Mouse (Mus musculus): Measurements from ENCODE around the gene Olfr532. TPM values are rescaled to one million over a fixed set of nuclear protein-coding genes. Genes with fewer than 3 reads are reported as not detected.
"Not testable (repeated sequence)": the region's sequence is repeated elsewhere in the genome, so short reads cannot be mapped to it uniquely, and the experiment has no call there.

Gene Olfr532
- not detected in 2 replicates for polyA plus RNA-seq (2015; fragmentation: Nextera tagmentation; extraction: Ambion mirVana)

- Histone ChIP-seq H3K4me3 (ENCODE audit: low read length) (no peak within 1 kb of the TSS), H3K27me3 (ENCODE audit: insufficient read depth, low read length) (no peaks in the 10 kb centered on the region), H3K4me2 (replicated peaks; ENCODE audit: low read depth, low read length) (no peak within 1 kb of the TSS), H3K36me3 (ENCODE audit: insufficient read depth, low read length) (no peaks in the 10 kb centered on the region), H3K27ac (ENCODE audit: low read length) (no peak within 1 kb of the TSS), H3K9me3 (ENCODE audit: low read length) (no peaks in the 10 kb centered on the region), H3K9ac (replicated peaks; ENCODE audit: low read length) (no peak within 1 kb of the TSS), H3K4me1 (ENCODE audit: insufficient read depth, low read length) (no peaks in the 10 kb centered on the region)
- ATAC-seq (ENCODE audit: low FRiP score, low TSS enrichment) = no peak
- WGBS = 97% methylated on average over 1 of the region's 1 CpGs
Measured at GRCm38 (mm10) chr7:140421539-140421938, at the start of gene Olfr532. Olfr532 (minus strand) TSS chr7:140421639.

GRCm38 (mm10) chr7:140463070-140463469 is 41.6 kb upstream of the Olfr532 start, which contains the start of gene Olfr533:
Olfr533 (plus strand) TSS chr7:140463370.
- 63% methylated on average over 1 of the region's 1 CpGs for WGBS
- not testable (repeated sequence) for H3K36me3 ChIP-seq (ENCODE audit: insufficient read depth, low read length); H3K9me3 ChIP-seq (ENCODE audit: low read length); ATAC-seq (ENCODE audit: low FRiP score, low TSS enrichment); H3K27me3 ChIP-seq (ENCODE audit: insufficient read depth, low read length); H3K27ac ChIP-seq (ENCODE audit: low read length); H3K4me1 ChIP-seq (ENCODE audit: insufficient read depth, low read length); H3K9ac ChIP-seq (replicated peaks; ENCODE audit: low read length); H3K4me2 ChIP-seq (replicated peaks; ENCODE audit: low read depth, low read length); H3K4me3 ChIP-seq (ENCODE audit: low read length)

GRCm38 (mm10) chr7:140443141-140443540 is 21.7 kb upstream of the Olfr532 start:
- Histone ChIP-seq H3K27me3 (ENCODE audit: insufficient read depth, low read length) (no peaks in the 10 kb centered on the region), H3K36me3 (ENCODE audit: insufficient read depth, low read length) (no peaks in the 10 kb centered on the region), H3K9ac (replicated peaks; ENCODE audit: low read length) (no peak overlapping the region), H3K4me3 (ENCODE audit: low read length) (no peak overlapping the region), H3K4me2 (replicated peaks; ENCODE audit: low read depth, low read length) (no peak overlapping the region), H3K4me1 (ENCODE audit: insufficient read depth, low read length) (no peaks in the 10 kb centered on the region), H3K9me3 (ENCODE audit: low read length) (no peaks in the 10 kb centered on the region), H3K27ac (ENCODE audit: low read length) (no peak overlapping the region)
- ATAC-seq (ENCODE audit: low FRiP score, low TSS enrichment) = no peak
- WGBS = 80% methylated on average over 1 of the region's 1 CpGs

GRCm38 (mm10) chr7:140402818-140403217 is 18.6 kb downstream of the Olfr532 start, which contains the start of gene Olfr531:
Olfr531 (minus strand) TSS chr7:140402918.
- H3K9me3 ChIP-seq (ENCODE audit: low read length) = no peaks in the 10 kb centered on the region
- no peak within 1 kb of the TSS for H3K27ac ChIP-seq (ENCODE audit: low read length)
- ATAC-seq (ENCODE audit: low FRiP score, low TSS enrichment) = no peak
- 95% methylated on average over 1 of the region's 1 CpGs for WGBS
- H3K4me1 ChIP-seq (ENCODE audit: insufficient read depth, low read length) = no peaks in the 10 kb centered on the region
- no peaks in the 10 kb centered on the region for H3K36me3 ChIP-seq (ENCODE audit: insufficient read depth, low read length)
- no peak within 1 kb of the TSS for H3K9ac ChIP-seq (replicated peaks; ENCODE audit: low read length)
- H3K4me2 ChIP-seq (replicated peaks; ENCODE audit: low read depth, low read length) = no peak within 1 kb of the TSS
- H3K27me3 ChIP-seq (ENCODE audit: insufficient read depth, low read length) = no peaks in the 10 kb centered on the region
- H3K4me3 ChIP-seq (ENCODE audit: low read length) = no peak within 1 kb of the TSS

GRCm38 (mm10) chr7:140376911-140377310 is 44.5 kb downstream of the Olfr532 start:
- Histone ChIP-seq H3K4me2 (replicated peaks; ENCODE audit: low read depth, low read length) (no peak overlapping the region), H3K36me3 (ENCODE audit: insufficient read depth, low read length) (no peaks in the 10 kb centered on the region), H3K27me3 (ENCODE audit: insufficient read depth, low read length) (no peaks in the 10 kb centered on the region), H3K27ac (ENCODE audit: low read length) (no peak overlapping the region), H3K9me3 (ENCODE audit: low read length) (no peaks in the 10 kb centered on the region), H3K4me1 (ENCODE audit: insufficient read depth, low read length) (no peaks in the 10 kb centered on the region), H3K9ac (replicated peaks; ENCODE audit: low read length) (no peak overlapping the region), H3K4me3 (ENCODE audit: low read length) (no peak overlapping the region)
- WGBS = 97% methylated on average over 2 of the region's 2 CpGs
- no peak for ATAC-seq (ENCODE audit: low FRiP score, low TSS enrichment)

GRCm38 (mm10) chr7:140376231-140376630 is 45.2 kb downstream of the Olfr532 start, which contains the start of gene Olfr530:
Olfr530 (minus strand) TSS chr7:140376331.
- no peak for ATAC-seq (ENCODE audit: low FRiP score, low TSS enrichment)
- H3K9ac ChIP-seq (replicated peaks; ENCODE audit: low read length) = no peak within 1 kb of the TSS
- no peaks in the 10 kb centered on the region for H3K27me3 ChIP-seq (ENCODE audit: insufficient read depth, low read length)
- H3K36me3 ChIP-seq (ENCODE audit: insufficient read depth, low read length) = no peaks in the 10 kb centered on the region
- no peaks in the 10 kb centered on the region for H3K4me1 ChIP-seq (ENCODE audit: insufficient read depth, low read length)
- H3K4me2 ChIP-seq (replicated peaks; ENCODE audit: low read depth, low read length) = no peak within 1 kb of the TSS
- 7% methylated on average over 1 of the region's 1 CpGs for WGBS
- H3K4me3 ChIP-seq (ENCODE audit: low read length) = no peak within 1 kb of the TSS
- no peak within 1 kb of the TSS for H3K27ac ChIP-seq (ENCODE audit: low read length)
- no peaks in the 10 kb centered on the region for H3K9me3 ChIP-seq (ENCODE audit: low read length)

GRCm38 (mm10) chr7:140374300-140374699 is 47.1 kb downstream of the Olfr532 start:
- no peak overlapping the region for H3K9ac ChIP-seq (replicated peaks; ENCODE audit: low read length)
- H3K27ac ChIP-seq (ENCODE audit: low read length) = no peak overlapping the region
- no peaks in the 10 kb centered on the region for H3K36me3 ChIP-seq (ENCODE audit: insufficient read depth, low read length)
- WGBS = 79% methylated on average over 4 of the region's 4 CpGs
- H3K27me3 ChIP-seq (ENCODE audit: insufficient read depth, low read length) = no peaks in the 10 kb centered on the region
- no peak overlapping the region for H3K4me2 ChIP-seq (replicated peaks; ENCODE audit: low read depth, low read length)
- H3K4me3 ChIP-seq (ENCODE audit: low read length) = no peak overlapping the region
- H3K4me1 ChIP-seq (ENCODE audit: insufficient read depth, low read length) = no peaks in the 10 kb centered on the region
- no peaks in the 10 kb centered on the region for H3K9me3 ChIP-seq (ENCODE audit: low read length)
- no peak for ATAC-seq (ENCODE audit: low FRiP score, low TSS enrichment)

Other genes starting within 250 kb of the Olfr532 start
- not detected in 2 replicates for gene Olfr523, start 248.4 kb downstream of the Olfr532 start, polyA plus RNA-seq (2015; fragmentation: Nextera tagmentation; extraction: Ambion mirVana)
- not detected in 2 replicates for gene Olfr524, start 215.7 kb downstream of the Olfr532 start, polyA plus RNA-seq (2015; fragmentation: Nextera tagmentation; extraction: Ambion mirVana)
- 0.04 TPM in 1 of 2 replicates, not detected in the other for gene Cd163l1, start 203.4 kb downstream of the Olfr532 start, polyA plus RNA-seq (2015; fragmentation: Nextera tagmentation; extraction: Ambion mirVana)
- not detected in 2 replicates for gene 5830411N06Rik, start 174.4 kb downstream of the Olfr532 start, polyA plus RNA-seq (2015; fragmentation: Nextera tagmentation; extraction: Ambion mirVana)
- gene Olfr525, start 100.8 kb downstream of the Olfr532 start, polyA plus RNA-seq (2015; fragmentation: Nextera tagmentation; extraction: Ambion mirVana) = not detected in 2 replicates
- gene Olfr527, start 87.6 kb downstream of the Olfr532 start, polyA plus RNA-seq (2015; fragmentation: Nextera tagmentation; extraction: Ambion mirVana) = not detected in 2 replicates
- gene Olfr60, start 60.0 kb downstream of the Olfr532 start, polyA plus RNA-seq (2015; fragmentation: Nextera tagmentation; extraction: Ambion mirVana) = not detected in 2 replicates
- gene Olfr530, start 45.3 kb downstream of the Olfr532 start, polyA plus RNA-seq (2015; fragmentation: Nextera tagmentation; extraction: Ambion mirVana) = not detected in 2 replicates
- gene Olfr531, start 18.7 kb downstream of the Olfr532 start, polyA plus RNA-seq (2015; fragmentation: Nextera tagmentation; extraction: Ambion mirVana) = not detected in 2 replicates
- not detected in 2 replicates for gene Olfr533, start 41.7 kb upstream of the Olfr532 start, polyA plus RNA-seq (2015; fragmentation: Nextera tagmentation; extraction: Ambion mirVana)
- gene Olfr535, start 62.6 kb upstream of the Olfr532 start, polyA plus RNA-seq (2015; fragmentation: Nextera tagmentation; extraction: Ambion mirVana) = not detected in 2 replicates
- gene Olfr536, start 85.8 kb upstream of the Olfr532 start, polyA plus RNA-seq (2015; fragmentation: Nextera tagmentation; extraction: Ambion mirVana) = not detected in 2 replicates
- gene Olfr538, start 146.2 kb upstream of the Olfr532 start, polyA plus RNA-seq (2015; fragmentation: Nextera tagmentation; extraction: Ambion mirVana) = not detected in 2 replicates
- gene Olfr46, start 179.6 kb upstream of the Olfr532 start, polyA plus RNA-seq (2015; fragmentation: Nextera tagmentation; extraction: Ambion mirVana) = not detected in 2 replicates
- not detected in 2 replicates for gene Olfr61, start 207.3 kb upstream of the Olfr532 start, polyA plus RNA-seq (2015; fragmentation: Nextera tagmentation; extraction: Ambion mirVana)
- gene Olfr53, start 224.8 kb upstream of the Olfr532 start, polyA plus RNA-seq (2015; fragmentation: Nextera tagmentation; extraction: Ambion mirVana) = not detected in 2 replicates
- gene Olfr539, start 238.3 kb upstream of the Olfr532 start, polyA plus RNA-seq (2015; fragmentation: Nextera tagmentation; extraction: Ambion mirVana) = not detected in 2 replicates